Mouse (Mus musculus) cerebellum, postnatal 10 days (tissue): ENCODE data around the gene Fmnl2.

Experiments used
- DNase-seq, 2 experiments: peaks; one replicate each; pipeline ENCODE4 v3.0.0; 2021; ENCODE audit warnings: mixed read lengths in 2 of 2

Gene Fmnl2

GRCm38 (mm10) chr2:52864635-52865034, 7.0 kb downstream of the Fmnl2 start:
- no peak for DNase-seq

GRCm38 (mm10) chr2:52866151-52866550, 8.5 kb downstream of the Fmnl2 start:
- no peak for DNase-seq

- DNase-seq, result no peak
Measured at GRCm38 (mm10) chr2:52867781-52868180, 10.1 kb downstream of the Fmnl2 start.

- DNase-seq, result no peak
Measured at GRCm38 (mm10) chr2:52868181-52868580, 10.5 kb downstream of the Fmnl2 start.

- DNase-seq, result no peak
Measured at GRCm38 (mm10) chr2:52872636-52873035, 15.0 kb downstream of the Fmnl2 start.

- DNase-seq, result peak in 1 of 2 experiments; percentile 39
Measured at GRCm38 (mm10) chr2:52873276-52874063, 15.8 kb downstream of the Fmnl2 start.

- DNase-seq, result no peak
Measured at GRCm38 (mm10) chr2:52874721-52875120, 17.1 kb downstream of the Fmnl2 start.

- no peak for DNase-seq
Measured at GRCm38 (mm10) chr2:52875801-52876200, 18.1 kb downstream of the Fmnl2 start.

- DNase-seq, result no peak
Measured at GRCm38 (mm10) chr2:52883401-52883800, 25.7 kb downstream of the Fmnl2 start.

GRCm38 (mm10) chr2:52884082-52884481, 26.4 kb downstream of the Fmnl2 start:
- DNase-seq, result no peak

- DNase-seq, result no peak
Measured at GRCm38 (mm10) chr2:52885071-52885470, 27.4 kb downstream of the Fmnl2 start.

- DNase-seq, result no peak
Measured at GRCm38 (mm10) chr2:52887281-52887680, 29.6 kb downstream of the Fmnl2 start.

- DNase-seq, result no peak
Measured at GRCm38 (mm10) chr2:52891115-52891514, 33.5 kb downstream of the Fmnl2 start.

- DNase-seq, result no peak
Measured at GRCm38 (mm10) chr2:52891744-52892143, 34.1 kb downstream of the Fmnl2 start.

- peak; percentile 38 to 52 for DNase-seq
Measured at GRCm38 (mm10) chr2:52894983-52895621, 37.4 kb downstream of the Fmnl2 start.

GRCm38 (mm10) chr2:52896995-52897394, 39.3 kb downstream of the Fmnl2 start:
- no peak for DNase-seq

- DNase-seq, result no peak
Measured at GRCm38 (mm10) chr2:52900780-52901179, 43.1 kb downstream of the Fmnl2 start.

GRCm38 (mm10) chr2:52901300-52902013, 43.8 kb downstream of the Fmnl2 start:
- peak; percentile 23 to 26 for DNase-seq

GRCm38 (mm10) chr2:52902456-52902855, 44.8 kb downstream of the Fmnl2 start:
- no peak for DNase-seq

- no peak for DNase-seq
Measured at GRCm38 (mm10) chr2:52903228-52903963, 45.7 kb downstream of the Fmnl2 start.

- no peak for DNase-seq
Measured at GRCm38 (mm10) chr2:52904526-52904925, 46.9 kb downstream of the Fmnl2 start.

- no peak for DNase-seq
Measured at GRCm38 (mm10) chr2:52913311-52913710, 55.7 kb downstream of the Fmnl2 start.

GRCm38 (mm10) chr2:52913746-52914145, 56.1 kb downstream of the Fmnl2 start:
- no peak for DNase-seq
